Mouse (Mus musculus) left cerebral cortex, adult 6 months (tissue): ENCODE measurements around the gene Olfr1259. TPM values are rescaled to one million over a fixed set of nuclear protein-coding genes. Genes with fewer than 3 reads are reported as not detected.

ENCODE experiments used
- long read RNA-seq, 2 experiments: library from polyadenylated mRNA; unstranded; transcript quantifications; one replicate each; pipeline ENCODE4 v2.0.0; 2019 to 2020
- polyA plus RNA-seq: library from polyadenylated mRNA; unstranded; fragments of <200 nt; fragmentation: Nextera tagmentation; gene quantifications from 2 replicates; pipeline ENCODE4 v1.2.3, GENCODE M21; 2021

Gene Olfr1259
- not detected in 2 replicates for polyA plus RNA-seq
- long read RNA-seq, experiment 1: 0 reads
- long read RNA-seq, experiment 2: 0 reads

DNA sequence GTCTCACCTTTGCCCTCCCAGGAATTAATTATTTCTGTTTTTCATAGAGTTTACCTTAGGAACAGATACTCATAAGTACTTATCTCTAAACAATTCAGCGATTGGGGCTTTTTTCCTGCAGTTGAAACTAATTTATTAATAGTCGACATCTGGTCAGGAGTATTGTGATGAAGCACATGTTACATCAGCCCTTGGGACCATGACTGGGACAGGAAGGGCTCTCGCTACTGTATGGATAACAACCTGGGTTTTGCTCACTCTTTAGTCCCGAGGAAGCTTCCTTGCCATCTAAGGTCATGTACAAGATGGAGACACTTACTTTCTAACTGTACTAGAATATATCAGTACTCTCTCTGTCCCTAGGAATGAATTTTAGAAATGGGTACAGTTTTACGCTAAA, at the start of gene Olfr1259:
Gene Olfr1259, minus strand, starts transcription at position 101 of the 400 bp plus-strand sequence.

DNA sequence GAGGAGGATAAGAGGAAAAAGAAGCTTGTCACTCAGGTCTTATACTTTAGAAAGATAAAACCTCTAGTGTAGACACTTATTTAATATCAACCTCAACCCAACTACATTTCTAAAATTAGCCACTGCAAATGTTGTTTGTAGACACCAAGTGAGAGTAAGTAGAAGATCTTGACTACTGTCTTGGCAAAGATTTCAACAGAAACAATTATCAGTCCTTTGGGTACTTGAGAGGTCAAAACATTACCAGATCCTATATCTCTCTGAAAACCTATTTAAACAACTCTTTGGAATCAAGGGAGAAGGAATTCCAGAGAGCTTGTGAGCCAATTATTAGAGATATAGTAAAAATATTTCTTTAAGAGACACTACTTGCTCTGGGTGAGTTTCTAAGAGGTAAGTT, 42.5 kb upstream of the Olfr1259 start, which contains the start of gene Olfr1261:
Gene Olfr1261, plus strand, starts transcription at position 301 of the 400 bp plus-strand sequence.

DNA sequence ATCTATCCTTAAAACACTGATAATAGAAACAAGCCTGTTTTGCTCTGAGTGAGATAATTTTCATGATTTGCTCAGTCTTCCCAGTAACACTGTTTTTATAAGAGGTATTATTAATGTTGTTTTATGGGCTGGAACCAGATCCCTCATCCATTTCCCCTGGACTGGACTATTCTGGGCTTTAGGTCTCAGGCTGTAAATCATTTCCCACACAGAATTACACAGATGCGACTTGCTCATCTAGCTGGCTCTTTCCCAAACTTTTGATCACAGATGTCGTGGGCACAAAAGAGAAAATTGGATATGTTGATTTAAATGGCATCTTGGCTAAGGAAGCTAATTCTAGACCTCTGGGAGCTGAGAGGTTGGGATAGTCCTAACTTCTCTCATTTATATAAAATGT, 25.7 kb upstream of the Olfr1259 start, which contains the start of gene Olfr1260:
Gene Olfr1260, plus strand, starts transcription at position 157 of the 400 bp plus-strand sequence.

DNA sequence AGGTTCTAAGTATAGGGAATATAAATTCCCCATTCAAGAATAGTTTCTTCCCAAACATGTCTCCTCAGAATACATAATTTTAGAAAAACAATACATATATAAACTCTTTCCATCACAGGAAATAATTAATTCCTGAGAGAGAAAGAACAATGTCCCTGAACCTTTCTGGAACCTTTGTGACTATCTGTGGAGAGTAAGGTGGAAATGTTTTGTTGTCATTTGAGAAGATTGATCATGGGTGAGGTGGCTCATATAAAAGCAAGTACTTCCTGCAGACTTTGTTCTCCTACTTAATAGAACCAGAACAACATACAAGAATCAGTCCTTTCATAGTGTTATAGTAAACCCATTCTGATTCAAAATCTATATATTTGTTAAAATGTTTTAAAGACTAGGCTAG, 21.5 kb downstream of the Olfr1259 start, which contains the start of gene Olfr1258:
Gene Olfr1258, plus strand, starts transcription at position 301 of the 400 bp plus-strand sequence.

Other genes starting within 250 kb of the Olfr1259 start
- gene Olfr1252, start 223.7 kb downstream of the Olfr1259 start, polyA plus RNA-seq: not detected in 2 replicates
- not detected in 2 replicates for gene Olfr1253, start 191.6 kb downstream of the Olfr1259 start, polyA plus RNA-seq
- gene Olfr1254, start 155.0 kb downstream of the Olfr1259 start, polyA plus RNA-seq: not detected in 2 replicates
- gene Olfr1255, start 136.6 kb downstream of the Olfr1259 start, polyA plus RNA-seq: not detected in 2 replicates
- gene Olfr1256, start 107.1 kb downstream of the Olfr1259 start, polyA plus RNA-seq: not detected in 2 replicates
- not detected in 2 replicates for gene Olfr48, start 100.5 kb downstream of the Olfr1259 start, polyA plus RNA-seq
- gene Olfr1257, start 70.2 kb downstream of the Olfr1259 start, polyA plus RNA-seq: not detected in 2 replicates
- 0.01 TPM in 1 of 2 replicates, not detected in the other for gene Olfr1258, start 21.4 kb downstream of the Olfr1259 start, polyA plus RNA-seq
- gene Olfr1260, start 25.7 kb upstream of the Olfr1259 start, polyA plus RNA-seq: not detected in 2 replicates
- not detected in 2 replicates for gene Olfr1261, start 42.6 kb upstream of the Olfr1259 start, polyA plus RNA-seq
- not detected in 2 replicates for gene Olfr1262, start 51.5 kb upstream of the Olfr1259 start, polyA plus RNA-seq
- not detected in 2 replicates for gene Olfr1263, start 63.5 kb upstream of the Olfr1259 start, polyA plus RNA-seq
- gene Olfr1264, start 76.9 kb upstream of the Olfr1259 start, polyA plus RNA-seq: not detected in 2 replicates
- gene Olfr1265, start 86.7 kb upstream of the Olfr1259 start, polyA plus RNA-seq: not detected in 2 replicates
- gene Olfr140, start 114.9 kb upstream of the Olfr1259 start, polyA plus RNA-seq: not detected in 2 replicates
- gene Olfr1269, start 172.7 kb upstream of the Olfr1259 start, polyA plus RNA-seq: not detected in 2 replicates
- not detected in 2 replicates for gene Olfr32, start 193.6 kb upstream of the Olfr1259 start, polyA plus RNA-seq
- not detected in 2 replicates for gene Olfr1270, start 204.4 kb upstream of the Olfr1259 start, polyA plus RNA-seq